Mouse (Mus musculus): ENCODE data around the gene Mroh2a.

The Mroh2a gene

DNA sequence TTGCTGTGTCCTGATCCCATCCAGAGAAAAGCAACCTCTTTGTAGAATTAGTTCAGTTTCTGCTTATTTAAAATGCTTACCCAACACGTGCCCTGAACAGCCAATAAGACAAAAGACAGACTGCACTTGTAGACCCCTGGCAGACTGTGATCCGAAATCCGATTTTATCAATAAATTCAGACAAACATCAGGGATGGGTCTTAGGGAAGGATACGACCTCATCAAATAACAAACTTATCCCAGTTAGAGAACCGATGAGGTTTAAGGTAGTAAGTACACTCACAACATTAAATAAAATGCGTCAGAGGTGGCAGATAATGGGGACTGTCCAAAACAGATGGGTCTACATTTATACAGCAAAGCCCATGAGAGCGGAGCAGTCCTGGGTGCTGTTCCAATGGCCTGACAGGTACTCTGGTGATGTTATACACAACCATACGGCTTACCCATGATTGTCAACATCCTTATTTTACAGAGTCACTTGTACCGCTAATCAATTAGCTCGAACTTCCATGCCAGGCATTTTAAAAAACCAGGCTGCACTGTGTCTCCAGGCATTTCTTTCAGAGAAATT lies 49.8 kb downstream of the Mroh2a start:
- no peak for DNase-seq (ENCODE audit: low read depth, low spot score)

DNA sequence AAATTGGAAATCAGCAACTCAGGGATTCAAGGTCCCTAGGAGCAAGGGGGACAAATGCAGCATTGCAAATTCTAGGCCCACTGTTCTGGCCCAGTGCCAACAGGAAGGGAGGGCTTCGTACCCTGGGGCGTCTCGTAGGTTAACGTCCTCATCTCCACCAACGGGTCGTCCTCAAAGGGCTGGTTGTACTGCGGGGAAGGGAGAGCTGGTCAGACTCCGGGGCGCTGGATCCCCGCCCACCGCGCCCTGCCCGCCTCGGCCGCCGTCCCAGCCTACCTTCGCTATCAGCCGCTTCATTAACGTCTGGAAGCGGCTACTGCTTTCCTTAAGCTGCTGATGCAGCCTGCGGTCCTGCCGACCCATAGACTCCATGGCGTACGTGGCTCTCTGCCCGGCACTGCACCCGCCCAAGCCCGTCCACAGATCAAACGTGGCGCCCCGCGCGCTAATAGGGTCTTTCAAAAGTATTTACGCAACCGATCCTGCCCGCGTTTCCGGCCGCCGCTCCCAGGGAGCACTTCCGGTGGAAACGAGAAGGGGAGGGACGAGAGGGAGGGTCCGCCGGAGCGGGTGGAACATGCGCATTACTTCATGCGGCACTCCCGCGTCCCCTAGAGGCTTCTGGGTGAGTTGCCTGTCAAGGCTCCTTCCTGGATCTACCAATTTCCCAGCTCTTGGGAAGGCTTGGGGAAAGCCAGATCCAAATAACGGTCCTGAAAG lies 50.5 kb downstream of the Mroh2a start, which contains the start of the genes Hjurp and Trpm8:
TSS of gene Hjurp (minus strand) at position 536 of the 720 bp plus-strand sequence.
TSS of gene Trpm8 (plus strand) at position 564 of the 720 bp plus-strand sequence.
- DNase-seq (ENCODE audit: low read depth, low spot score), result peak; percentile 100

DNA sequence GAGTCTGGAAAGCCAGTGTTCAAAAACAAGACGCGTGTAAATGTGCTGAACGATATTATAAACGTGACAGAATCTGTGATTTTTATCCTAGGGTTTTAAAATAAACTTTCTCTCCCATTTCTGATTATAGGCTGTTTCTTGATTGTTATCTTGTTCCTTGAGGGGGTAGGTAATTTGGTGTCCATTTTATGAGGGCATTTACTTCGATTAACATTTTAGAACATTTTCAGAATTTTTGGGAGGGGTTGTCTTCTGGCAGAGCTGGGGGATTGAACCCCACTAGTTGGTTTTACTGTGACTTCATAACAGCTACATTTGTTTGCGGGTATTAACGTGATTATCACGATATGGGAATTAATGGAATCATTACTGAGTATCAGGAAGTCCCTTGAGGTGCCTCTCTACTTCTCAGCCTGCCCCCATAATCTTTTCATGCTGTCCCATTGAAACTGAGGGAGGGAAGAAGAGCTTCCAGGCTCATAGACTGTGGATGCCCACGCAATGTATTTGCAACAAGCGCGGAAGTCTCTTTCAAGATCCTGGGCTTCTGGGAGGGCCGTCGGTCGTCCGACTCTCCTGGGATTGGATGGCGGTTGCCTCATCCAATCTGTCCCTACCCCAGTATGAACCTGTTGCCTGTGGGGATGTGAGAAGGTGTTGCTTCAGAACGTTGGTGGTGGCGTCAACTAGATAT lies 51.2 kb downstream of the Mroh2a start:
- DNase-seq (ENCODE audit: low read depth, low spot score), result no peak

DNA sequence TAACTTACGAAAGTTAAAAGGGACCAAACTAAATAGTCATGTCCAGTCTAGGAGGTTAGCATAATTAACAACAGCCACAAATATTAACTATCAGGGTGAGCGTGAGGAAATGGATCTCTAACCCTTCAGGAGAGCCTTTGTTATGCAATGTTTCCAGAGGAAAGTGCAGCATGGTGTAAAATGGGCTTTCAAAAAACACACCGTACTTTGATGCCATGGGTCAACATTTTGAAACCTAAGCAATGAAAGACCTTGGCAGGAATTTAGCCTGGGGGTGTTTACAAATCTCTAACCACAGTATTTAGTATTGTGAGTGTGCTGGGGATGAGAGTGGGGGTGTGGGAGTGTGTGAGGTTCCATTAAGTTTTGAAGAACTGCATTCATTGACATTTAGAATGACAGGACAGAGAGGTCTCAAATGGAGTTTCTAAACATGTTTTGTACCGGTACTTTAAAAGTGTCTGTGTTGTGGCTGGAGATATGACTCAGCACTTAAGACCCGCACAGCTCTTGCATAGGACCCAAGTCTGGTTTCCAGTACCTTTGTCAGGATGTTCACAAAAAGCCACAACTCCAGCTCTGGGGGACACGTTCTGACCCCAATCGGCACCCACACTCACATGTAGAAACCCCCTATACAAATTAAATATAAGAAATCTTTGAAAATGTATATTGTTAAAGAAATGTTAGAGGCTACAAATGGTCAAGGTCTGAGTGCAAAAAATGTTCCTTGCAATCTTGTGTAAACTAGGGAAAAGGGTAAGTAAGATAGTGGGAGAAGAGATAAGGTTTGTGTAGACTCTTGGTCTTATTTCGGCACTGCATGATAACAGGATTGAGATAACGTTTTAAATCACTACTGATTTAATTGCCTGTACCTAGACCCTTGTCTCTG lies 52.6 kb downstream of the Mroh2a start:
- no peak for DNase-seq (ENCODE audit: low read depth, low spot score)

DNA sequence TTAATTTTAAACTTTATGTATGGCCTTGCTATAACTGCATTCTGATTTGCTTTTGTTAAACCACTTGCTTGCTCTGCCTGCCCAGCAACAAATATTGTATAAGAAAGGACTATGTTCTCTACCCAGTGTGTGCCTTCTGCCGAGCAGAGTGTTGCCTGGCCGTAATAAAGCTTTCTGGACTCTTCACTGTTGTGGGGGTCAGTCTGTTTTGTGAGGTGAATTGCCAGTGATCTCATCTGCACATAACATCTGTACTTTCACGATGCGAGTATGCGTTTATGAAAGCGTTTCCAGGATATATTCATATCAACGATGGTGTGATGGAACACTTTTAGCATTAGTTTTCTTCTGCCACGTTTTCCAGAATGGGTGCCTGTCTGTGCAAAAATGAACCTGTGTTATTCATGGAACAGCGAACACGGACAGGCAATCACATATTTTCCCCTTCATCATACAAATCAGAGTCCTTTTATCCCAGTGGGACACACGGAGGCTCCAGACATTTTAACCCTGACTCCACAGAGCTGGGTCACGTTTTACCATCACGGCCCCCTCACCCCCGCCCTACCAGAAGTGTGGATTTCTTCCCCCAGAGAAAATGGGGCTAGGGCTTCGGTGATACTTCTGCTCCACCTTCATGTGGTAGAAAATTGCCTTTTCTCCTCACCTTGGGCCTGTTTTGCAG lies 53.4 kb downstream of the Mroh2a start:
- DNase-seq (ENCODE audit: low read depth, low spot score), result no peak

DNA sequence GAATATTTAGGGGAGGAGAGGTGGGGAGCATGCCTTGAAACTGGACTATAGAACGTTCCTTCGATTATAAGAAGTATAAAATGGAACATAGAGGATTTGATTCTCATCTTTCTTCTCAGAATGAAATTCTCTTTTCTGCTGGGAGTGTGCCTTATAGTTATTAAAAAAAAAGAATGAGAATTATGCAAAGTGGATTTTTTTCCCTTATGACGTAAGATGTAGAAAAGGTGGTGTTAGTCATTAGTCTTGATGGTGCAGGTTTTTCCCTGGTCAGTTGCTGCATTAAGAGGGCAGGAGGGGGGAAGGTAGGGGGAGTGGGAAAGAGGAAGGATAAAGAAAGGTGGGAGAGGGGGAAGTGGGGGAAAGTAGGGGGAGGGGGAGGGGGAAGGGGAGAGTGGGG lies 55.5 kb downstream of the Mroh2a start:
- no peak for DNase-seq (ENCODE audit: low read depth, low spot score)

DNA sequence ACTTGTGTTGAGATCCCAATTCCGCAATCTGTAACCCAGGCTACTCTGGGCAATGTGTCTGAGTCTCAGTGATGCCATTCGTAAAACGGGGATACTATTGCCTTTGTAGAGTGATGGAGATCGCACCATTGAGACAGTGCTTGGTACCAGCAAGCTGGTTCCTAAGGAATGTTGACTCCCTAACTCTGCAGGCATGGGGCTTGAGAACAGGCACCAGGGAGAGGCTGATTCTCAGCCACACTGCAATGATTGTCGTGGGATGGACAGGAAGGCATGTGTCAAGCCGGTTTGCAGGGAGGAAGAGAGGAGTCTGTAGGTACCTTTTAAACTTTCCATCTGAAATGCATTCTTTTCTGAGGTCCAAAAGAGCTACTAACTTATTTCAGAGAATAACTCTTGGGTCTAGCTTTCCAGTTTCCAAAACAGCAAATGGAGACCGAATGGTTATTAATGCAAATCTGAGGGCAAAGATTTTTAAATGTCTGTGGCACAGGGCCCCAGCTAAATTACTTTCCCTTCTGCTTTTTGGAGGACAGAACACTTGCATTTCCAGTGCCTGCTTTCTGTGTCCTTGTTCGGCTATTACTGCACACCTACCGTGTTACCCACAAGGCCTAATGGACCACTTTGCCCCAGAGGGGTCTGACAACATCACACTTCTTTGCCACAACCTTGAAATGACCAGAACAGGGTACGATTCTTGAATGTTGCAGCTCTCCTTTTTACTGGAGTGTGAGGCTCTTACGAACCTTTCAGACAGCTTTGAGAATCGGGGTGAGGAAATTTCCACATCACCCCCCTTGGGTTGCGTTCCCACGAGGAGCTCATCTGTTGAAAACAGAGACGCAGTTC lies 56.8 kb downstream of the Mroh2a start:
- no peak for DNase-seq (ENCODE audit: low read depth, low spot score)

DNA sequence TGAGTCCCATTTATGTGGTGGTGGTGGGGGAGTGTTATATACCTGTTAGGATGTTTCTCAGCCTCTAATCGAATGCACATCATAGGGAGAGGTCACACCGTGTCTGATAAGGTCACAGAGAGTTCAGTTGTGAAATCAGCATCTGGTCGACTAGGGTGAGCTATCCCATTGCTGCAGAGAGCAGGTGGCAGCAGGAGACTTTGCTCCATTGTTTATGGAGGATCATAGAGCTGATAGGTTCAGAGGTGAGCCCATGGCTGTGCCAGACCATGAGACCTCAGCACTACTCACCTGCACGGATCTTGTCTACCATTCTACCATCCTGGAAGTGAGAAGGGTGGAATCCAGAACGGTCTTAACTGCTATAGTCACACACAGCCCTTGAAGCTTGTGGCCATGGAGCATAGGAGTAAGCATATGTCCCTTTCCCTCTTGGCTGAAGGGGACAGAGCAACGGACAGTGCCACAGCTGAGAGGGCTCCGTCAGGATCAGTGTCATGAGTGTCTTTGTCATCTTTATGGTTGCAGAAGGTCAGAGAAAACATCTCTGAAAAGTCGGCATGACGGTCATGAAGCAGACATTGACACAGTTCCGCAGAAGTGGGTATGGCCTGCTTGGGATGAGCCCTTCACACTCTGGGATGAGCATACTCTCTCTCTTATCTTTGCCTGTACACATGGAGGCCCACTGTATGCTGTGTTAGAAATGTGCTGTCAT lies 57.6 kb downstream of the Mroh2a start:
- DNase-seq (ENCODE audit: low read depth, low spot score), result no peak

DNA sequence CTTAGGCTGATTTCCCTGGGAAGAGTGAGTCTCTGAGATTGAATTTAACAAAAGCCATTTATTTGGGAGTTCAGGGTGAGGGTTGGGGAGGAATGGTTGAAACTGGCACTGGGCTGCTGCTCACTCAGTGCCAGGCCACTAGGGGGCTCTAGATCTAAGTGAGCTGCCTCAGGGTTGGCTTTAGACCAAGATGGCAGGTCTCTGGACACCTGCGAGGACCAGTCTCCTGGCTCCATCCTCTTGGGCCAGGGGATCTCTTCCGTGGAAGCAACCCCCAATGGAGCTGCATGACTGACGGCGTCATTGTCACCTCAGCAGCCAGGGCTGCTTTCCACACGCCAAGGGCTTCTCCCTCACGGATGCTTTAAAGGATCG lies 58.1 kb downstream of the Mroh2a start:
- DNase-seq (ENCODE audit: low read depth, low spot score), result no peak

DNA sequence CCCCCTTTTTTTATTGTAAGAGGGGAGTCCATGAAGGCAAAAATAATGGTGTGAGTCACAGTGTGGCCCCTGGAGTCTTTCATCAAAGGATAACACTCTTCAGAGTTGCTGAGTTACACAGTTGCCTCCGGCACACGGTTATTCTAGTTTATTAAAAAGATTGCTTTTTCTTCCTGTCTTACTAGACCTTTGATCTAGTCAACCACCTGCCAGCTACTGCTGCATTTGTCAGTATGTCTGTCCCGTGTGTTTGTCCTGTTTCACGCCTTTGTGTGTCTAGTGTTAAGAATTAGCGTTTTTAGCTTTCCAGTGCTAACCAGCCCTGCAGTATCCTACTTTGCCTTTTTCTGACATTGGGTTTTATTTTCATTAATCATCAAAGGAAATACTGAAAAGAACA lies 58.9 kb downstream of the Mroh2a start:
- DNase-seq (ENCODE audit: low read depth, low spot score), result no peak

DNA sequence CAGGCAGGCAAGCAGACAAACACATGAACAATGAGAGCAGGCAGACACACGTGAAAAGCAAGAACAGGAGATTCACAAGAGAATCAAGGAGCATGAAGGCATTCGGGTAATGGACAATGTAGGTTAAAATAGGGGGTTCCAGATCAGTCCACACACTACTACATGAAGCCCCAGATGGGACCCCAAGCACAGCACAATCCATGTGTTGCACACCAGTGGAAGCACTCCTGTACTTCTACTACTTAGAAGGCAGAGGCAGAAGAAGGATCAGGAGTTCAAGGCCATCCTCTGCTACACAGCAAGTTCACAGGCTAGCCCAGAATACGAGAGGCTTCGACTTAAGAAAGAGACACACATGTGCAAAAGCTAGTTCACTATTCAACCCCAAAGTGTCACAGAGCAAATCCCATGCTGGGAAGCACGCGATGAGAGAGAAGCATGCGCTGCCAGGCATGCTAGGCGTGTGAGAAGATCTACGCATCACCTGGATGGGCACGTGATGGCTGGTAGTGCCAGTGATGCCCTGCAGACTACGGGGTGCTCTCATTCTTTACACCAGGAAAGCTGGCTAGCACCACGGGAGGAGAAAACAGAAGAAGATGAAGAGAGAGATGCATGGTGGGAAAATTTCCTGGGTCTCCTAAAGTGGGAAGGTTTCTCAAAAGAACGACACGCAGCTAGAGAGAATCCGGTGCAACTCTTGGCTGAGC lies 59.5 kb downstream of the Mroh2a start:
- DNase-seq (ENCODE audit: low read depth, low spot score), result no peak

DNA sequence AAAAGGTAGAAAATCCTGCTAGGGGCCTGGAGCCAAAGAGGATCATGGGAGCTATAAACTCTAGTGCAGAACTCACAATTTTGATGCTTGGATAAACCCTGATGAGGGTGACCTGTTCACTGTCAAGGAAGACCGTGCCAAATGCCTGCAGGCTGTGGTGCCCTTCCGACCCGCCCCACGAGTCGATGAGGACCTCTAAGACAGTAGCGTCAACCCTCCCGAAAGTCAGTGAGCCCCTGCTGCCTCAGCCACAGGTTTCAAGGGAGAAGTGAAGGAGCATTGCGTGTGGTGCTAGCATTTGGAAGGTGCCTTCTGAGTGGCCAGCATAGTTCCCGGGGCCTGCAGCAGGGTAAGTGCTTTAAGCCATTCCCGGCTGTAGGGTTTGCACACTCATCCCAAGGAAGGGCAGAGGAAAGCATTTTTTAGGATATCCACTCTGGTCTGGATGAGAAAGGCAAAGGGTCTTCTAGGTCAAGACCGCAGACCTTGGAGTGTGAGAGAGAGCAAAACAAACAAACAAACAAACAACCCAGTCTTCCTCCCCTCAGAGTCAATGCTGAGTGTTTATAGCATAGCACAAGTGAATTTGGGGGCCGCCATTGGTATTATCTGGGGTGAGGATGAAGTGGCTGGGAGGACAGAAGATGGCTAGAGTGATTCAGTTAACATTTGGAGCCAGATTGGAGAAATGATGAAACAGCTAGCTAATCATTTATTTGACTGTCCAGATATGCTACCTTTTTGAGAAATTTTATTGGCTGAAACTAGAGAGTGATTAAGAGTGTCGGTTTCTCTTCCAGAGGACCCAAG lies 60.3 kb downstream of the Mroh2a start:
- DNase-seq (ENCODE audit: low read depth, low spot score), result no peak

DNA sequence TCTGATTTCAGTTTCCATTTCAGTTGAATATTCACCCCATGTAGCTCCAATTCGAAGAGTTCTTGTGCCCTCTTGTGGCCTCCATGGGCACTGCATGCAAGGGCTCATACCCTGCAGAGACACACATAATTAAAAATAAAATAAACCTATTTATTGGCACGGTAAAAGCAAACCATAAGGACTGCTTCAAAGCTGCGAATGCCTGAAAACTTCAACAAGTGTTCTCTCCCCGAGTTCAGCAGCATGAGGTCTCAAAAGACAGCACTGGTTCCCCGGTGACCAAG lies 60.9 kb downstream of the Mroh2a start:
- peak; percentile 42 for DNase-seq (ENCODE audit: low read depth, low spot score)

DNA sequence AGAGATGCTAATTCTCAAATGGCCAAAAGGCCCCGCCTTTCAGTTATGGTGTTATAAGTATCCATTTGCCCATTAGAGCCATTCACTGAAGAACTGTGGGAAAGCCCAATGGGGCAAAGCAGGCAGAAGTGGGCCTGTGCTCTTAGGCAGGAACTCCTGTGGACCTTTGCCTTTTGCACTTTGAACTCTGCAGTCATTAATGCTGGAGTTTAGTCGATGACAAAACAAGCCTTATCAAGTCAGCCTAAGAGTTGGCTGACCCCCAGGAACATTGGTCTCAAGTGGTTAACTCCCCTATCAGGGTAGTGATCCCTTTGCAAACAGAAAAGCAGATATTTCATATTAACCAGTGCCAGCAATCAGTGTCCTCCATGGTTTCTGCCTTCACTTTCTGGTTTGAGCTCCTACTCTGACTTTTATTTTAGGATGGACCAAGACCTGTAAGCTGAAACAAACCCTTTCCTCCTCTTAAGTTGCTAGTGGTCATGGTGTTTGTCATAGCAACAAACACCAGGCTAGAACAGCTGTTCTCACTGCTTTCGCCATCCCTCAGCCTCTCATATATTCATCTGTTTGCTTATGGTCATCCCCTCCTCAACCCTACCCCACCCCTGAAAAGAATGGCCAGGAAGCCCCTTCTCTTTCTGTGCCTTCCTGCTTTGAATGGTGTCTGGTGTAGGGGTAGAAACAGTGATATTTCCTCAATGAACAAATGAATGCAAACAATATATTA lies 61.4 kb downstream of the Mroh2a start:
- DNase-seq (ENCODE audit: low read depth, low spot score), result no peak

DNA sequence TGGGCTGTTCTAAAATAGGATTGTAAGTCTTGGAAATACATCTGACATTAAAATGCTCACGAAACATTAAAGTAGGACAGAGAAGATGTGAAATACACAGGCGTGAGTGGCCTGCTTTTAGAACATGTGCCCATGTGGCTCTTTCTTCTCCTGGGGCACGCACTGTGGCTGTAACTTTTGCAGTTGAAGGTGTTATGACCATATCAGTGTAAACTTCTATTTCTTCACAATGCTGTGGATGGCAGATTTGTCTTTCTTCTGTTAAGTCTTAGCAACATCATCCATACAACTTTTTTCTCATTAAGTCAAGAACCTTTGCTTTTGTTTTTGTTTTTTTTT lies 62.0 kb downstream of the Mroh2a start:
- DNase-seq (ENCODE audit: low read depth, low spot score), result no peak

DNA sequence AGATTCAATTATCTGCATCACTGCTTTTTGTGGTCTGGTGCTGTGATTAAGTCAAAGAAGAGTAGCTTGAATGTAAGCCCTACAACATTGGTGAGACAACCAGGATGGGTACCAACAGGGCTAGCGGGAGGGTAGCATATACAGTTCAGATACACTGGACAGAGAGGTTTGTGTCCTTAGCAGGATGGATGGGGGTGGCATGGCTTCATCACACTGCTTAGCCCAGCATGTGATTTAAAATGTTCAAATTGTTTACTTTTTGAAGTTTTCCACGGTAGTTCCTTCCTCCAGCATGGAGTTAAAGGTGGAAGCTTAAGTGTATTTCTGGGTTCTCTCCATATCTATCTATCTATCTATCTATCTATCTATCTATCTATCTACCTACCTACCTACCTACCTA lies 62.4 kb downstream of the Mroh2a start:
- DNase-seq (ENCODE audit: low read depth, low spot score), result no peak

DNA sequence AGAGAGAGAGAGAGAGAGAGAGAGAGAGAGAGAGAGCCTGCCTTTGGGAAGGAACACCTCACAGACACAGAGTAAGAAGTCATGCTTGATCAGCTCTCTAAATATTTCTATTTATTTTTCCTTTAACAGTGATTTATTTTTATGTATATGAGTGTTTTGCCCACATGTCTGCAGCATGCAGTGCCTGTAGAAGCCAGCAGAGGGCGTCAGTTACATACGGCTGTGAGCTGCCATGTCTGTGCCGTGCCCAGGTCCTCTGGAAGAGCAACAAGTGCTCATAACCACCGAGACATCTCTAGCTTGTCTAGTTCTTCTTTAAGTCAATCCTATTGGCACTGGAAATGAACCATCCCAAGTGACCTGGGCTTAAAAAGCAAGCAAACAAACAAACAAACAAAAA lies 63.1 kb downstream of the Mroh2a start:
- no peak for DNase-seq (ENCODE audit: low read depth, low spot score)

DNA sequence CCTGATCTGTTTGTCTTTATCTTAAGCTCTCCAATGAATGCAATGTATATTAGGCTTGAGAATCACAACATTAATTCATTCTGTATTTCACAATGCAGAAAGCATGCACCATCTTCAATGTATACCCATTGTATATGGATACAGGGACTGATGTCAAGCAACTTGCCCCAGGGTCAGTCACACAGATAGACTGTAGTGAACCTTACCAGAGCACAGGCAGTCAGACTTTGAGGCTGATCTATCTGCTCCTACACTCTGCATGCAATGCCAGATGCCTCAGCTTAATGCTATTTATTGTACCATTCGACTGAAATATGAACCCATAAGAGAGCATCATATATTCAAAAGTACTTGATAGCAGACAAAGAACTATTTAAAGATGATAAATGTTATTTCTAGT lies 63.7 kb downstream of the Mroh2a start:
- DNase-seq (ENCODE audit: low read depth, low spot score), result no peak

All from embryo, embryonic 11.5 days (tissue).